Mouse (Mus musculus) Patski (cell line): ENCODE measurements at regions not wholly inside any gene's neighbourhood (a gene's known extent, or its start where the extent isn't known, plus 50 kb on each side); places are given as distances from the start of the nearest gene placed in this dataset.

ENCODE experiments used
- ATAC-seq: fragments of 100-300 bp; one replicate; pipeline ENCODE4 v1.8.0; 2021
- CTCF ChIA-PET: fragments of 350-600 bp; sonication (Branson Sonifier 250); formaldehyde crosslinking; loops from one replicate; lab custom pipeline; 2022; ENCODE audit warnings: inconsistent platforms; lab: Charles Lee
- POLR2A ChIA-PET: fragments of 350-600 bp; sonication (Branson Sonifier 250); formaldehyde crosslinking; loops from one replicate; lab custom pipeline; 2022; ENCODE audit warnings: antibody characterized with exemption, inconsistent platforms; lab: Charles Lee
- DNase-seq: peaks from one replicate; pipeline ENCODE4 v3.0.0-alpha.2; 2011; ENCODE audit warnings: low read depth, low spot score
- H3K27me3 ChIP-seq: fragments of 371-371 bp; one replicate; pipeline ENCODE4 v1.5.1; 2021
- CTCF ChIP-seq: fragments of 100-300 bp; IDR thresholded peaks from one replicate; pipeline ENCODE4 v1.5.1; 2021
- in situ Hi-C: fragments of 300-500 bp; cut with MboI; formaldehyde crosslinking; loops from 3 replicates; pipeline ENCODE4 v1.11.1; 2018; ENCODE audit warnings: low pct_unique_long_range_greater_than_20kb, mixed read lengths

- in situ Hi-C loops = no loop called here
- ATAC-seq (no peak), DNase-seq (no peak)
- CTCF ChIA-PET = no interaction called here
- H3K27me3 ChIP-seq = peaks cover 10% of the 10 kb centered on the region
- POLR2A ChIA-PET = no interaction called here
- no peak for TF ChIP-seq CTCF
Measured at GRCm38 (mm10) chr4:131193900-131194419, 249.8 kb downstream of the Matn1 start.

- H3K27me3 ChIP-seq = peaks cover 6% of the 10 kb centered on the region
- no peak for TF ChIP-seq CTCF
- in situ Hi-C loops = no loop called here
- ATAC-seq (no peak), DNase-seq (no peak)
- ChIA-PET CTCF (no interaction called here), POLR2A (no interaction called here)
Measured at GRCm38 (mm10) chr4:131196147-131196546, 252.0 kb downstream of the Matn1 start.

- in situ Hi-C loops = no loop called here
- TF ChIP-seq CTCF = no peak
- CTCF ChIA-PET = no interaction called here
- POLR2A ChIA-PET = no interaction called here
- DNase-seq = no peak
- no peak for ATAC-seq
- no peaks in the 10 kb centered on the region for H3K27me3 ChIP-seq
Measured at GRCm38 (mm10) chr4:131203721-131204120, 259.5 kb downstream of the Matn1 start.

- ATAC-seq (no peak), DNase-seq (no peak)
- no peaks in the 10 kb centered on the region for H3K27me3 ChIP-seq
- POLR2A ChIA-PET = no interaction called here
- CTCF ChIA-PET = no interaction called here
- in situ Hi-C loops = no loop called here
- TF ChIP-seq CTCF = no peak
Measured at GRCm38 (mm10) chr4:131204722-131205121, 260.5 kb downstream of the Matn1 start.

- TF ChIP-seq CTCF = no peak
- no peaks in the 10 kb centered on the region for H3K27me3 ChIP-seq
- DNase-seq (no peak), ATAC-seq (no peak)
- ChIA-PET POLR2A (no interaction called here), CTCF (no interaction called here)
- in situ Hi-C loops = no loop called here
Measured at GRCm38 (mm10) chr4:131205127-131205526, 260.9 kb downstream of the Matn1 start.

- CTCF ChIA-PET = no interaction called here
- DNase-seq = no peak
- POLR2A ChIA-PET = no interaction called here
- in situ Hi-C loops = no loop called here
- ATAC-seq = no peak
- TF ChIP-seq CTCF = no peak
- H3K27me3 ChIP-seq = no peaks in the 10 kb centered on the region
Measured at GRCm38 (mm10) chr4:131205685-131206084, 261.5 kb downstream of the Matn1 start.

GRCm38 (mm10) chr4:131206181-131206885 lies 262.1 kb downstream of the Matn1 start:
- in situ Hi-C loops = no loop called here
- no peak for ATAC-seq
- ChIA-PET CTCF (no interaction called here), POLR2A (no interaction called here)
- H3K27me3 ChIP-seq = no peaks in the 10 kb centered on the region
- TF ChIP-seq CTCF = no peak
- no peak for DNase-seq

GRCm38 (mm10) chr4:131206886-131207200 lies 262.7 kb downstream of the Matn1 start:
- ATAC-seq = no peak
- ChIA-PET CTCF (no interaction called here), POLR2A (no interaction called here)
- TF ChIP-seq CTCF = no peak
- no peak for DNase-seq
- in situ Hi-C loops = no loop called here
- H3K27me3 ChIP-seq = no peaks in the 10 kb centered on the region

- CTCF ChIA-PET = no interaction called here
- H3K27me3 ChIP-seq = no peaks in the 10 kb centered on the region
- POLR2A ChIA-PET = no interaction called here
- in situ Hi-C loops = no loop called here
- DNase-seq (no peak), ATAC-seq (no peak)
- no peak for TF ChIP-seq CTCF
Measured at GRCm38 (mm10) chr4:131207249-131207648, 263.1 kb downstream of the Matn1 start.

- ATAC-seq = no peak
- CTCF ChIA-PET = no interaction called here
- TF ChIP-seq CTCF = no peak
Measured at GRCm38 (mm10) chr4:131208166-131208565, 264.0 kb downstream of the Matn1 start.

GRCm38 (mm10) chr4:131208637-131209036 lies 264.5 kb downstream of the Matn1 start:
- POLR2A ChIA-PET = no interaction called here
- DNase-seq (no peak), ATAC-seq (no peak)
- CTCF ChIA-PET = no interaction called here
- TF ChIP-seq CTCF = no peak
- in situ Hi-C loops = no loop called here
- H3K27me3 ChIP-seq = no peaks in the 10 kb centered on the region

More at GRCm38 (mm10) chr4:131208166-131208565, 264.0 kb downstream of the Matn1 start:
- POLR2A ChIA-PET = no interaction called here
- in situ Hi-C loops = no loop called here
- DNase-seq = no peak
- H3K27me3 ChIP-seq = no peaks in the 10 kb centered on the region

- ATAC-seq = no peak
- no peak for DNase-seq
- TF ChIP-seq CTCF = no peak
- in situ Hi-C loops = no loop called here
- POLR2A ChIA-PET = no interaction called here
- CTCF ChIA-PET = no interaction called here
- no peaks in the 10 kb centered on the region for H3K27me3 ChIP-seq
Measured at GRCm38 (mm10) chr4:131212711-131213110, 268.5 kb downstream of the Matn1 start.
